Mouse (Mus musculus) B cell, adult 2 months (primary cell): Measurements from ENCODE around the gene Plekhh1.
A peak's percentile ranks its signal among the peaks of the same experiment; 100 is the strongest.

Source experiments
- DNase-seq, 2 experiments: peaks; one replicate each; pipeline ENCODE4 v3.0.0; 2022

The Plekhh1 gene

GRCm38 (mm10) chr12:79073362-79073761 lies 44.4 kb downstream of the Plekhh1 start:
- no peak for DNase-seq

GRCm38 (mm10) chr12:79089182-79089812 lies 60.3 kb downstream of the Plekhh1 start, which contains the start of gene Pigh:
Gene Pigh, minus strand, starts transcription at chr12:79089651.
- peak; percentile 90 for DNase-seq

GRCm38 (mm10) chr12:79092569-79092968 lies 63.6 kb downstream of the Plekhh1 start:
- DNase-seq: peak; percentile 85

DNA sequence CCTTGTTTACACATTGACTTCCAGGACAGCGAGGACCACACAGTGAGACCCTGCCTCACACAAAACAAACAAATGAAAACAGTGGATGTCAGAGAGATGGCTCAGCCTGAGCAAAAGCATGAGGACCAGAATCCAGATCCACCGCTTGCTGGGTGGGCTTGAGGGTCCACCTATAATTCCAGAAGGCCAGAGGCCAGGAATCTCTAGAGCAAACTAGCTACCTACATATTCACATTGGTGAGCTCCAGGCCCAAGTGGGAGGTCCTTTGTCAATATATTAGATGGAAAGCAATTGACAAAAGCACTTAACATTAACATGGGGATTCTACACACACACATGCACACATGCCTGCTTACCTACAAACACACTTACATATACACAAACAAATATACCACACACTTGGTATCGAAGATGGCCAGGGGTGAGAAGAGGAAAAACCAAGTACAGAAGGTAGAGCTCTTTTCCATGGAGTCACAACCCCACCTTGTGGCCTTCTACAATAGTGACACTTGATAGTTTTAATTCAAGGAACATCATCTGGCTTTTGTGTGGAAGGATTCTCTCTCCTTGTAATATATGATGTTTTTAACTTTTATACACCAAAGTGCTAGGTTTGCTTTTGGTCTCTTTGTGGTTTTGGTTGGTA lies 68.3 kb downstream of the Plekhh1 start:
- DNase-seq: peak; percentile 66 to 74

DNA sequence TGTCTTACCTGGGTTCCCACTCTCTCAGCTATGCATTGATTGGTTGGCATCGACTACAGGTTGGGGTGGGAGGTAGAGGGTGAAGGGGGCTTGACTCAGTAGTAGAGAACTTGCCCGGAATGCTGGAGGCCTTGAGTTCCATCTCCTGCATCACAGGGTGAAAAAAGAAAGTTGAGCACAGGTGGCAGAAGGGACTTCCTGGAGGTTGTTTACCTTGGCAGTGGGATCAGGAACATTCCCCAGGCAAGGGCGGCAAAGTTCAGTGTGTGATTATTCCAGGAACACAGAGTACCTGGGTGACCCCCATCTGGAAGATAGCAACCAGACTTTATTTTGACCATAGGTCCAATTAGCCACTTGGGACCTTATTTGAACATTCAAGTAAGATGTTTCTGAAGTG lies 74.8 kb downstream of the Plekhh1 start:
- no peak for DNase-seq

- DNase-seq: peak; percentile 21 to 22
These were observed 75.6 kb downstream of the Plekhh1 start for GRCm38 (mm10) chr12:79104544-79104943.

DNA sequence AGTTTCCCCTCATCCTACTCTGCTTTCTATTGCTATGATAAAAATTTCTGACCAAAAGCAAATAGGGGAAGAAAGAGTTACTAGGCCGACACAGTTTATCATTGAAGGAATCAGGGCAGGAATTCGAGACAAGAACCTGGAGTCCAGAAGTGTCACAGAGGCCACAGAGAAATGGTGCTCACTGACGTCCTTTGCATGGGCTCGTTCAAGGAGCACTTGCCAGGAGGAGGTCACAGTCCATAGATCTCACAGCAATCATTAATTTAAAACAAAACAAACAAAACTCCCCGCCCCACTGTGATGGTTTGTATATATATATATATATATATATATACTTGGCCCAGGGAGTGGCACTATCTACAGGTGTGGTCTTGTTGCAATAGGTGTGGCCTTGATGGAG lies 76.3 kb downstream of the Plekhh1 start:
- no peak for DNase-seq

DNA sequence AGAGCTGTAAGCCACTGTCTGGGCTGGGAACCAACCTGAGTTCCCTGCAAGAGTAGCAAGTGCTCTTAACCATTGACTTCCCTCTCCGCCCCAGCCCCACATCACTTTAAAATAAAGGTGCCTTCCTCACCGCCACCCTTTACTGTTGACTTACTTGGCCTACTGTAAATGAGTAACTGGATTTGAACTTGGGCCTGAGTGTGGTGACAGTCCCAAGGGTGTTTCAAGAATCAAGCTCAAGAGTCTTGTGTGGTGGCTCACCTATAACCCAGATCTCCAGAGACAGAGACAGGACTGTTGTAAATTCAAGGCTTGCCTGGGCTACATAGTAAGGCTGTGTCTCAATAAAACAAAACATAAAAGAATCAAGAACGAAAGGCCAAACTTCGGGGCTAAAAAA lies 90.0 kb downstream of the Plekhh1 start:
- no peak for DNase-seq

GRCm38 (mm10) chr12:79122820-79123219 lies 93.9 kb downstream of the Plekhh1 start:
- peak in 1 of 2 experiments; percentile 3 for DNase-seq

- DNase-seq: peak; percentile 90
These were observed 101.6 kb downstream of the Plekhh1 start, which contains the start of gene Arg2 for GRCm38 (mm10) chr12:79130299-79131177. Gene Arg2, plus strand, starts transcription at chr12:79130777.
